Mouse (Mus musculus) megakaryocyte, embryonic 14.5 days (primary cell): Measurements from ENCODE around the gene A830031A19Rik. TPM values are rescaled to one million over a fixed set of nuclear protein-coding genes. Genes with fewer than 3 reads are reported as not detected.

Experiments
- H3K27me3 ChIP-seq: replicated peaks from 2 replicates; pipeline ENCODE3; 2012; ENCODE audit warnings: inconsistent platforms
- H3K36me3 ChIP-seq: replicated peaks from 2 replicates; pipeline ENCODE3; 2012; ENCODE audit warnings: low read length, inconsistent platforms, mixed read lengths
- H3K4me1 ChIP-seq: 2 replicates; pipeline ENCODE4 v1.6.1; 2012; ENCODE audit warnings: inconsistent platforms
- H3K4me3 ChIP-seq: replicated peaks from 2 replicates; pipeline ENCODE3; 2012; ENCODE audit warnings: moderate library complexity, mild to moderate bottlenecking, inconsistent platforms
- H3K9me3 ChIP-seq: 2 replicates; pipeline ENCODE4 v1.6.1; 2012; ENCODE audit warnings: inconsistent platforms
- FLI1 ChIP-seq: IDR thresholded peaks from 2 replicates; pipeline ENCODE4 v1.6.1; 2012; ENCODE audit warnings: low read length, inconsistent platforms, mixed read lengths
- GATA1 ChIP-seq: IDR thresholded peaks from 3 replicates; pipeline ENCODE4 v1.6.1; 2012; ENCODE audit warnings: mixed read lengths, low read length, inconsistent platforms, borderline replicate concordance
- polyA plus RNA-seq: library from polyadenylated mRNA; stranded (reverse); fragments of >175 nt; gene quantifications from 2 replicates; pipeline ENCODE4 v1.2.3, GENCODE M21; 2012; ENCODE audit warnings: low replicate concordance; ENCODE audit not compliant: insufficient read depth

The A830031A19Rik gene
- polyA plus RNA-seq, 1 experiment: not detected

- Histone ChIP-seq H3K4me3 (no peak overlapping the region), H3K27me3 (peaks cover 10% of the 10 kb centered on the region), H3K36me3 (no peaks in the 10 kb centered on the region), H3K9me3 (no peaks in the 10 kb centered on the region), H3K4me1 (no peaks in the 10 kb centered on the region)
- TF ChIP-seq GATA1 (no peak), FLI1 (no peak)
Measured at GRCm38 (mm10) chr11:24016647-24017179, 58.1 kb downstream of the A830031A19Rik start.

- H3K27me3 ChIP-seq: peaks cover 10% of the 10 kb centered on the region
- no peaks in the 10 kb centered on the region for H3K9me3 ChIP-seq
- H3K4me1 ChIP-seq: no peaks in the 10 kb centered on the region
- TF ChIP-seq GATA1: no peak
- no peak for TF ChIP-seq FLI1
- no peaks in the 10 kb centered on the region for H3K36me3 ChIP-seq
- H3K4me3 ChIP-seq: no peak overlapping the region
Measured at GRCm38 (mm10) chr11:24016049-24016448, 58.8 kb downstream of the A830031A19Rik start.

GRCm38 (mm10) chr11:24014642-24015041 is 60.2 kb downstream of the A830031A19Rik start:
- no peaks in the 10 kb centered on the region for H3K9me3 ChIP-seq
- no peaks in the 10 kb centered on the region for H3K4me1 ChIP-seq
- TF ChIP-seq FLI1: no peak
- TF ChIP-seq GATA1: no peak
- H3K4me3 ChIP-seq: no peak overlapping the region
- peaks cover 10% of the 10 kb centered on the region for H3K27me3 ChIP-seq
- H3K36me3 ChIP-seq: no peaks in the 10 kb centered on the region

GRCm38 (mm10) chr11:24012301-24012700 is 62.6 kb downstream of the A830031A19Rik start:
- Histone ChIP-seq H3K36me3 (no peaks in the 10 kb centered on the region), H3K4me1 (no peaks in the 10 kb centered on the region)

GRCm38 (mm10) chr11:24008976-24009375 is 65.9 kb downstream of the A830031A19Rik start:
- H3K4me1 ChIP-seq: no peaks in the 10 kb centered on the region
- no peaks in the 10 kb centered on the region for H3K9me3 ChIP-seq
- H3K4me3 ChIP-seq: no peak overlapping the region
- peaks cover 2% of the 10 kb centered on the region for H3K27me3 ChIP-seq
- H3K36me3 ChIP-seq: no peaks in the 10 kb centered on the region
- TF ChIP-seq GATA1: no peak
- no peak for TF ChIP-seq FLI1

More at GRCm38 (mm10) chr11:24012301-24012700, 62.6 kb downstream of the A830031A19Rik start:
- TF ChIP-seq FLI1 (no peak), GATA1 (no peak)
- H3K27me3 ChIP-seq: peaks cover 8% of the 10 kb centered on the region
- no peaks in the 10 kb centered on the region for H3K9me3 ChIP-seq
- no peak overlapping the region for H3K4me3 ChIP-seq

GRCm38 (mm10) chr11:24008244-24008643 is 66.6 kb downstream of the A830031A19Rik start:
- H3K4me3 ChIP-seq: no peak overlapping the region
- H3K27me3 ChIP-seq: peaks cover 2% of the 10 kb centered on the region
- no peaks in the 10 kb centered on the region for H3K4me1 ChIP-seq
- no peak for TF ChIP-seq FLI1
- no peaks in the 10 kb centered on the region for H3K9me3 ChIP-seq
- no peaks in the 10 kb centered on the region for H3K36me3 ChIP-seq

- Histone ChIP-seq H3K27me3 (no peaks in the 10 kb centered on the region), H3K36me3 (no peaks in the 10 kb centered on the region), H3K4me3 (no peak overlapping the region), H3K9me3 (no peaks in the 10 kb centered on the region), H3K4me1 (no peaks in the 10 kb centered on the region)
- TF ChIP-seq FLI1 (no peak), GATA1 (no peak)
Measured at GRCm38 (mm10) chr11:24005445-24006156, 69.3 kb downstream of the A830031A19Rik start.

GRCm38 (mm10) chr11:24000675-24001074 is 74.2 kb downstream of the A830031A19Rik start:
- TF ChIP-seq GATA1 (no peak), FLI1 (no peak)
- no peaks in the 10 kb centered on the region for H3K27me3 ChIP-seq
- H3K4me3 ChIP-seq: no peak overlapping the region

More at GRCm38 (mm10) chr11:24000675-24001074, 74.2 kb downstream of the A830031A19Rik start:
- no peaks in the 10 kb centered on the region for H3K36me3 ChIP-seq
- H3K9me3 ChIP-seq: no peaks in the 10 kb centered on the region
- H3K4me1 ChIP-seq: no peaks in the 10 kb centered on the region

Other genes with a start within 250 kb of the A830031A19Rik start
- 0.39 and 0.91 TPM in 2 replicates for gene Papolg, start 179.8 kb downstream of the A830031A19Rik start, polyA plus RNA-seq
- 1.1 and 6.5 TPM in 2 replicates for gene Bcl11a, start 3.0 kb upstream of the A830031A19Rik start, polyA plus RNA-seq